Mouse (Mus musculus) midbrain, postnatal 0 days (tissue): ENCODE data around the gene Arl15. TPM values are rescaled to one million over a fixed set of nuclear protein-coding genes. Genes with fewer than 3 reads are reported as not detected.

ENCODE experiments used
- ATAC-seq: fragments of 200-750 bp; cut with Nextera tagmentation; 2 replicates; pipeline ENCODE4 v1.8.0; 2017; ENCODE audit warnings: moderate number of reproducible peaks, mild to moderate bottlenecking, moderate TSS enrichment, moderate library complexity; ENCODE audit not compliant: low FRiP score
- DNase-seq: peaks from one replicate; pipeline ENCODE4 v3.0.0-alpha.2; 2015; ENCODE audit warnings: low spot score
- H3K27ac ChIP-seq: fragments of 300-500 bp; sonication (generic); 2 replicates; pipeline ENCODE4 v1.5.1; 2014; ENCODE audit warnings: low read depth, mild to moderate bottlenecking, low read length, mixed read lengths
- H3K27me3 ChIP-seq: fragments of 300-500 bp; sonication (generic); 2 replicates; pipeline ENCODE4 v1.6.1; 2014; ENCODE audit warnings: low read length, control low read depth, mixed read lengths; ENCODE audit not compliant: insufficient read depth
- H3K36me3 ChIP-seq: fragments of 300-500 bp; sonication (generic); 2 replicates; pipeline ENCODE4 v1.6.1; 2014; ENCODE audit warnings: low read length, control low read depth, mixed read lengths; ENCODE audit not compliant: insufficient read depth
- H3K4me1 ChIP-seq: fragments of 300-500 bp; sonication (generic); 2 replicates; pipeline ENCODE4 v1.6.1; 2014; ENCODE audit warnings: mild to moderate bottlenecking, control low read depth, antibody characterized with exemption, low read length, mixed read lengths; ENCODE audit not compliant: insufficient read depth
- H3K4me2 ChIP-seq: fragments of 300-500 bp; sonication (generic); 2 replicates; pipeline ENCODE4 v1.6.1; 2014; ENCODE audit warnings: low read depth, mild to moderate bottlenecking, low read length, mixed read lengths; ENCODE audit not compliant: poor library complexity, severe bottlenecking
- H3K4me3 ChIP-seq: fragments of 300-500 bp; sonication (generic); 2 replicates; pipeline ENCODE4 v1.5.1; 2014; ENCODE audit warnings: low read depth, mild to moderate bottlenecking, low read length, moderate library complexity
- H3K9ac ChIP-seq: fragments of 300-500 bp; sonication (generic); replicated peaks from 2 replicates; pipeline ENCODE4 v1.6.1; 2014; ENCODE audit warnings: mild to moderate bottlenecking, low read length, moderate library complexity, mixed read lengths; ENCODE audit not compliant: poor library complexity, severe bottlenecking
- H3K9me3 ChIP-seq: fragments of 300-500 bp; sonication (generic); 2 replicates; pipeline ENCODE4 v1.6.1; 2016; ENCODE audit warnings: low read length, control low read depth
- CTCF ChIP-seq: IDR thresholded peaks from 2 replicates; pipeline ENCODE4 v1.5.1; 2016; ENCODE audit warnings: antibody characterized with exemption, mild to moderate bottlenecking
- WGBS: fragments of 180-500 bp; shearing (Covaris S2); extraction: QIAGEN DNeasy Blood & Tissue Kit; methylation state at CpG from one replicate; pipeline ENCODE4 v1.1.7; 2014; 5-methylcytosine and 5-hydroxymethylcytosine counted together
- polyA plus RNA-seq: library from polyadenylated mRNA; unstranded; fragments of >200 nt; fragmentation: Nextera tagmentation; extraction: Ambion mirVana; gene quantifications from 2 replicates; pipeline ENCODE4 v1.2.1, GENCODE M21; 2015
- total RNA-seq: library from RNA; depleted of rRNA; stranded (reverse); fragments of >200 nt; gene quantifications from 2 replicates; pipeline ENCODE4 v1.2.3, GENCODE M21; 2014

Gene Arl15
- total and polyA plus RNA-seq, 2 experiments from 2014 or later: 16.8 to 54.8 TPM

DNA sequence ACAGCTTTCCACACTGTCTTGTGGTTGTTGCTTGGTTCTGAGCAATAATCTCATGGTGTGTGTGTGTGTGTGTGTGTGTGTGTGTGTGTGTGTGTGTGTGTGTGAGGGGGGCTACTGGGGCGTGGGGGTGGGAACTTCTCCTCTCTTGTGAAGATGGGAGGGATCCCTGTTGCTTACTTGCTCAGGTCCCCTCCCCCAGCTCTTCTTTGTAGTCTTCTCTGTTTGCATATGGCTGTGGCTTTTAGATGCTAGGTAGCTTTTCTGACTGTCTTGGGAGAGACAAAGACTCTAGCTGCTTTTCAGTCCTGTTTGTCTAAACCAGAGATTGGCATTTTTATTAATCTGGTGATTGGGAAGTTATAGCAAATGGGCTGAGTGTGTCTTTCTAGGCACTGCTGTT lies 88.7 kb downstream of the Arl15 start:
- Histone ChIP-seq H3K27ac (no peak overlapping the region), H3K36me3 (no peaks in the 10 kb centered on the region), H3K4me2 (no peak overlapping the region), H3K9me3 (no peaks in the 10 kb centered on the region), H3K27me3 (no peaks in the 10 kb centered on the region), H3K9ac (no peak overlapping the region), H3K4me3 (no peak overlapping the region), H3K4me1 (0 out of 2 replicates have a peak, but pooled peaks cover 2% of the 10 kb centered on the region)
- WGBS: 27% methylated on average over 1 of the region's 1 CpGs
- ATAC-seq (no peak), DNase-seq (no peak)
- no peak for TF ChIP-seq CTCF

DNA sequence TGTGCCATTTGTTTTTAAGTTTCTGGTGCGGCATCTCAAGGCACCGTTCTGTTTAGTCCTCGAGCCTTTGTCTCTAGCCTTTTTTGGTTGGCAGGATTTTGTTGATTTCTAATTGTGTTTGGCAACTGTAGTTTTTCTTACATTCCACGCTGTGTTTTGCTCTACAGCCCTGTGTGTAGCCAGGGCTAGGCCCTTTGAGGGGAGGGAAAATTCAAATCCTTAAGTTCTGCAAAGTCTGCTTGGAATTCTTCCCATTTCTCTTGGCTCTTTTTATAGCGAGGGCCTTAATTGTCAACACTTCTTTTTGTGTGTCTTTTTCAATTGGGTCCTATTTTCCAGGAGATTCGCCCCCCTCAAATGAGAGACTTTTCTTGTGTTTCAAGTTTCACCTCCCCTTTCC lies 92.8 kb downstream of the Arl15 start:
- no peak for TF ChIP-seq CTCF
- Histone ChIP-seq H3K4me3 (no peak overlapping the region), H3K36me3 (no peaks in the 10 kb centered on the region), H3K27me3 (no peaks in the 10 kb centered on the region), H3K4me1 (0 out of 2 replicates have a peak, but pooled peaks cover 5% of the 10 kb centered on the region), H3K27ac (no peak overlapping the region), H3K9ac (no peak overlapping the region), H3K9me3 (no peaks in the 10 kb centered on the region), H3K4me2 (no peak overlapping the region)
- DNase-seq (no peak), ATAC-seq (no peak)
- 58% methylated on average over 6 of the region's 6 CpGs for WGBS

DNA sequence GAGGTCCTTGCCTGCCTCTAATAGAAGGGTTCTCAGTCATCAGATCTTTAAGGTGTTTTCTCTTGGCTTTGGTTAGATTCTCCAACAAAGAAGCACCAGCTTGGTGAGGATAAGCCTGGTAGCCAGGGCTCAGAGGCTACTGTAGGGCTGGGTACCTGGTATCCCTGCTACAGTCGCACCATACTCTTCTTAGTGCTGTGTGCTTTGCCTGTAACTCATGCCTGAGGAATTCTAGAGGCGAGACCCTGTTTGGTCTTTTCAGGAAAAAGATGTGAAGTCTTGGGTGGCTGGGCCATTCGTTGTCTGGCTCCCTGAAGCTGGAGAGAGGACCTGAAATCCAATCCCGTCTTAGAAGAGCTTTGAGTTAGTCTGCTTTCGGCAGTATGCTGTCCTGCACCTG lies 93.8 kb downstream of the Arl15 start:
- no peak for DNase-seq
- Histone ChIP-seq H3K36me3 (no peaks in the 10 kb centered on the region), H3K4me1 (0 out of 2 replicates have a peak, but pooled peaks cover 5% of the 10 kb centered on the region), H3K9ac (no peak overlapping the region), H3K9me3 (no peaks in the 10 kb centered on the region), H3K27ac (no peak overlapping the region), H3K27me3 (no peaks in the 10 kb centered on the region), H3K4me3 (no peak overlapping the region), H3K4me2 (no peak overlapping the region)
- 63% methylated on average over 5 of the region's 5 CpGs for WGBS
- no peak for TF ChIP-seq CTCF
- no peak for ATAC-seq

DNA sequence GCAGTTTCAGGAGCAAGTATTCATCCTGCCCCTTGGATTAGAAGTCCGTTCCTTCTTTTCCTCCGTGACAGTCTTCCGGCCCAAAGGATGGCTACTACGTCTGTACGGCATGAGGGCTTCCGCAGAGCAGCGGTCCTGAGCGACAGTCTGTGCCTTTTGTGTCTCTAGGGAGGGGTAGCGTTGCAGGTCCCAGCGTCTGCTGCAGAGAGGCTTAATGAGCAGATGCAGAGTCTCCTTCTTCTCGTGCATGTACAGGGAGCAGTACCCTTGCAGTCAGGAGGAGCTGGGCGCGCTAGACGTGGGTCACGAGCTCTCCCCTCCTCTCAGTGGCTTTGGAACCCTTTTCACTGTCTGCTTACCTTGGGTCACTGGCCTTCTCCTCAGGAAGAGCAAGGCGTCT lies 94.4 kb downstream of the Arl15 start:
- WGBS: 26% methylated on average over 16 of the region's 16 CpGs
- no peak overlapping the region for H3K27ac ChIP-seq
- no peak for DNase-seq
- no peak overlapping the region; the same call in 1 of the 2 replicates for H3K4me3 ChIP-seq
- peak overlapping the region; percentile 34 for H3K4me2 ChIP-seq
- ATAC-seq: 0 out of 2 replicates have a peak, but pooled peaks have one; percentile 17
- no peaks in the 10 kb centered on the region for H3K36me3 ChIP-seq
- TF ChIP-seq CTCF: no peak
- 0 out of 2 replicates have a peak, but pooled peaks cover 5% of the 10 kb centered on the region for H3K4me1 ChIP-seq
- H3K9ac ChIP-seq: peak overlapping the region; percentile 29; the same call in 1 of the 2 replicates
- no peaks in the 10 kb centered on the region for H3K27me3 ChIP-seq
- H3K9me3 ChIP-seq: no peaks in the 10 kb centered on the region

DNA sequence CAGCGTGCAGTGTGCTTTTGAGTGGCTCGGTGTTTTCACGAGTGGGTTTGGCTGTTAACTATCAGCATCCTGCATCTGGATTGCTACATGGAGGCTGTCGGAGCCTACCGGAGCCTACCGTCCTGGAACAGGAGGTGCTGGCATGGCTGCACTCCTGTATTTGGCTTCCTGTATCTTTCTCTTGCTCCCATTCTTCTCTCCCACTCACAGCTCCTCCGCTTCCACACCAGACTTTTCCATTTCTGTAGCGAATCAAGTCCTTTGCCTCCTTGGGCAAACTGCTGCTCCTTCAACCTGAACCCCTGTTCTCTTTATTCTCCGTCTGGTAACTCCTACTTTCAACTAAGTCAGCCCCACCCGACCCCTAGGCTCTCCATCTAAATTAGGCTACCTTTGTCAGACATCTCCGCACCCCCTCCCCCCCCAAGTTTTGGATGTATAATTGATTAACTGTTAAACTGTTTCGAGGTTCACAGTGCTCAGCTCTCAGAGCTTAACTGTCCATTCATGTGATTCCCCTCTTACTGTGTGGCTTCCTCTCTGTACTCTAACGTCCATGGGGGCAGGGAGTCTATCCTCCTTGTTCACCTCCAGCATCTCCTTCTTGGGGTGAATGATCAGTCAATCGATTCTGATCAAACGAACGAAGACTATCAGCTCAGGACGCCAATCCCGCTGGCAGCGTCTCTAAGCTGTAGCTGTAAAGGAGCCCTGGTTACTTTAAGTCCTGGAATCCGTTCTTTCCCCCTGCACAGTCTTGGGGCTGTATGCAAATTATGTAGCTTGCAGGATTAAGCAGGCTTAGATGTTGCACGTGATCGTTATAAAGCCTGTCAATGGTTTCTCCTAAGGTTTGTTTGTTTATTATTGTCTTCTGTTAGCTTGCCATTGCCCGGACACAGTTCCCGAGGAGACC lies 95.1 kb downstream of the Arl15 start:
- H3K9ac ChIP-seq: 0 out of 2 replicates have a peak overlapping the region, but pooled peaks have one; percentile 29
- 0 out of 2 replicates have a peak, but pooled peaks cover 5% of the 10 kb centered on the region for H3K4me1 ChIP-seq
- no peak overlapping the region; the same call in 1 of the 2 replicates for H3K4me3 ChIP-seq

DNA sequence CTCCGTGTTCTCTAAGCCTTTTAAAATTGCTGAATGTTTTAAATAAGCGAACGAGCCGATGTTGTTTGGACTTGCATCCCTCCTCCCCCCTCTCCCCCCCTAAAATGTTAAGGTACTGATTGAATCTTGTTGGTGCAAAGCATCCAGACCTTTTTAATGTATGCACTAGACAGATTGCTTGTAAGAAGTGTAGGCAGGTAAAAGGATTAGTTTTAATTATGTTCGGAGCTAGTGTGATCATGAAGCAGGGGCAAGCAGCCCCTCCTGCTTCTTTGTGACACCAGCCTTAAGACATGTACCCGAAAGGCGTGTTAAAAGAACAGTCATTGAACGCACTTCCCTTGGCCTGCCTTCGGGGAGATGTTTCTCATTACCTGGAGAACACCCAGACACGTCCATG lies 102.4 kb downstream of the Arl15 start:
- TF ChIP-seq CTCF: no peak
- Histone ChIP-seq H3K4me3 (no peak overlapping the region), H3K4me1 (no peaks in the 10 kb centered on the region), H3K27ac (no peak overlapping the region), H3K36me3 (no peaks in the 10 kb centered on the region), H3K9me3 (no peaks in the 10 kb centered on the region), H3K4me2 (no peak overlapping the region), H3K27me3 (no peaks in the 10 kb centered on the region), H3K9ac (no peak overlapping the region)
- DNase-seq (no peak), ATAC-seq (no peak)
- 74% methylated on average over 10 of the region's 10 CpGs for WGBS

More for the DNA sequence above, 95.1 kb downstream of the Arl15 start:
- no peak for TF ChIP-seq CTCF
- 39% methylated on average over 24 of the region's 24 CpGs for WGBS
- DNase-seq (no peak), ATAC-seq (peak; percentile 41; the same call in 1 of the 2 replicates)
- no peaks in the 10 kb centered on the region for H3K9me3 ChIP-seq
- H3K36me3 ChIP-seq: no peaks in the 10 kb centered on the region
- no peaks in the 10 kb centered on the region for H3K27me3 ChIP-seq
- H3K27ac ChIP-seq: no peak overlapping the region
- peak overlapping the region; percentile 34 for H3K4me2 ChIP-seq
